Mouse (Mus musculus) intestine, embryonic 16.5 days (tissue): ENCODE measurements around the gene Gm44502. TPM values are rescaled to one million over a fixed set of nuclear protein-coding genes. Genes with fewer than 3 reads are reported as not detected.

Source experiments
- ATAC-seq: fragments of 200-750 bp; cut with Nextera tagmentation; 2 replicates; pipeline ENCODE4 v1.8.0; 2017; ENCODE audit warnings: moderate TSS enrichment, moderate library complexity
- H3K27ac ChIP-seq: fragments of 300-500 bp; sonication (generic); 2 replicates; pipeline ENCODE4 v1.5.1; 2014; ENCODE audit warnings: mild to moderate bottlenecking, low read length
- H3K27me3 ChIP-seq: fragments of 300-500 bp; sonication (generic); replicated peaks from 2 replicates; pipeline ENCODE4 v1.6.1; 2014; ENCODE audit warnings: low read length, control low read depth, mixed read lengths; ENCODE audit not compliant: control insufficient read depth, insufficient read depth
- H3K36me3 ChIP-seq: fragments of 300-500 bp; sonication (generic); 2 replicates; pipeline ENCODE4 v1.6.1; 2014; ENCODE audit warnings: low read length, control low read depth; ENCODE audit not compliant: control insufficient read depth, insufficient read depth
- H3K4me1 ChIP-seq: fragments of 300-500 bp; sonication (generic); 2 replicates; pipeline ENCODE4 v1.6.1; 2014; ENCODE audit warnings: low read length, control low read depth, mixed read lengths; ENCODE audit not compliant: control insufficient read depth, insufficient read depth
- H3K4me2 ChIP-seq: fragments of 300-500 bp; sonication (generic); 2 replicates; pipeline ENCODE4 v1.6.1; 2014; ENCODE audit warnings: low read depth, low read length, control low read depth
- H3K4me3 ChIP-seq: fragments of 300-500 bp; sonication (generic); 2 replicates; pipeline ENCODE4 v1.5.1; 2014; ENCODE audit warnings: mild to moderate bottlenecking, low read length
- H3K9ac ChIP-seq: fragments of 300-500 bp; sonication (generic); 2 replicates; pipeline ENCODE4 v1.6.1; 2014; ENCODE audit warnings: low read depth, low read length
- H3K9me3 ChIP-seq: fragments of 300-500 bp; sonication (generic); 2 replicates; pipeline ENCODE4 v1.6.1; 2016; ENCODE audit warnings: low read length, control low read depth; ENCODE audit not compliant: control insufficient read depth
- WGBS: fragments of 180-500 bp; shearing (Covaris S2); extraction: QIAGEN DNeasy Blood & Tissue Kit; methylation state at CpG from one replicate; pipeline ENCODE4 v1.1.7; 2014; 5-methylcytosine and 5-hydroxymethylcytosine counted together
- polyA plus RNA-seq: library from polyadenylated mRNA; unstranded; fragments of >200 nt; fragmentation: Nextera tagmentation; extraction: Ambion mirVana; gene quantifications from 2 replicates; pipeline ENCODE4 v1.2.1, GENCODE M21; 2015

The Gm44502 gene
- polyA plus RNA-seq, 1 experiment from 2014 or later, result not detected

GRCm38 (mm10) chr15:89473921-89474320, 44.4 kb upstream of the Gm44502 start:
- no peaks in the 10 kb centered on the region for H3K36me3 ChIP-seq
- H3K4me2 ChIP-seq, result no peak overlapping the region
- ATAC-seq, result no peak
- H3K27ac ChIP-seq, result no peak overlapping the region
- H3K4me1 ChIP-seq, result peaks cover 5% of the 10 kb centered on the region; the same call in 1 of the 2 replicates
- H3K9ac ChIP-seq, result no peak overlapping the region
- no peaks in the 10 kb centered on the region for H3K9me3 ChIP-seq
- no peaks in the 10 kb centered on the region for H3K27me3 ChIP-seq
- H3K4me3 ChIP-seq, result no peak overlapping the region
- WGBS, result 94% methylated on average over 8 of the region's 8 CpGs

GRCm38 (mm10) chr15:89473370-89473769, 43.9 kb upstream of the Gm44502 start:
- H3K9ac ChIP-seq, result no peak overlapping the region
- no peaks in the 10 kb centered on the region for H3K36me3 ChIP-seq
- no peak overlapping the region for H3K27ac ChIP-seq
- H3K4me2 ChIP-seq, result no peak overlapping the region
- no peaks in the 10 kb centered on the region for H3K9me3 ChIP-seq
- ATAC-seq, result no peak
- peaks cover 5% of the 10 kb centered on the region; the same call in 1 of the 2 replicates for H3K4me1 ChIP-seq
- H3K27me3 ChIP-seq, result no peaks in the 10 kb centered on the region
- H3K4me3 ChIP-seq, result no peak overlapping the region
- 84% methylated on average over 9 of the region's 9 CpGs for WGBS

DNA sequence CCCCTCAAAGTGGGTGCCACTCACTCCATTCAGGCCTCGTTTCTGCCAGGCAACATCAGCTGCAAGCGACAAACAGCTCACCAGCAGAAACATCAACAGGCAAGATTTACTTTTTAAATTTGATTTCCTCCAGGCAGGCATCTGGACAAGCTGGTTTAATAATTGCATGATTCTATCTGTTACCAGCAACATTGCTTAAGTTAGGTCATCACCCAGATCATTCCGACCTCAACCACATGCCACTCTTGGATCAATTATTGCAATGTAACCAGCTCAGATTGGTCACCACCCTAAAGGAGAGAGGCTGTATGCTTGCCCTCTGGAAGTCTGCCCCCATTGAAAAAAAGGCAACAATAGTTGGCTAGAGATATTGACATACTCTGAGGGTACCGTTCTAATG, 42.0 kb upstream of the Gm44502 start:
- no peak overlapping the region for H3K4me3 ChIP-seq
- 78% methylated on average over 4 of the region's 4 CpGs for WGBS
- no peak for ATAC-seq
- H3K4me2 ChIP-seq, result no peak overlapping the region
- H3K27me3 ChIP-seq, result no peaks in the 10 kb centered on the region
- H3K27ac ChIP-seq, result no peak overlapping the region
- H3K4me1 ChIP-seq, result peaks cover 5% of the 10 kb centered on the region; the same call in 1 of the 2 replicates
- no peak overlapping the region for H3K9ac ChIP-seq
- no peaks in the 10 kb centered on the region for H3K36me3 ChIP-seq
- H3K9me3 ChIP-seq, result no peaks in the 10 kb centered on the region

- no peak overlapping the region for H3K4me2 ChIP-seq
Observed at GRCm38 (mm10) chr15:89468577-89468976, 39.1 kb upstream of the Gm44502 start.

GRCm38 (mm10) chr15:89465052-89465451, 35.6 kb upstream of the Gm44502 start:
- Histone ChIP-seq H3K27ac (no peak overlapping the region), H3K36me3 (no peaks in the 10 kb centered on the region), H3K4me2 (no peak overlapping the region), H3K9ac (no peak overlapping the region), H3K9me3 (no peaks in the 10 kb centered on the region), H3K27me3 (no peaks in the 10 kb centered on the region), H3K4me1 (no peaks in the 10 kb centered on the region), H3K4me3 (no peak overlapping the region)
- no peak for ATAC-seq
- 3% methylated on average over 1 of the region's 1 CpGs for WGBS

More at GRCm38 (mm10) chr15:89468577-89468976, 39.1 kb upstream of the Gm44502 start:
- H3K4me1 ChIP-seq, result no peaks in the 10 kb centered on the region
- ATAC-seq, result no peak
- no peaks in the 10 kb centered on the region for H3K9me3 ChIP-seq
- H3K27ac ChIP-seq, result no peak overlapping the region
- 43% methylated on average over 2 of the region's 2 CpGs for WGBS
- no peak overlapping the region for H3K9ac ChIP-seq
- H3K4me3 ChIP-seq, result no peak overlapping the region
- H3K36me3 ChIP-seq, result no peaks in the 10 kb centered on the region
- no peaks in the 10 kb centered on the region for H3K27me3 ChIP-seq

DNA sequence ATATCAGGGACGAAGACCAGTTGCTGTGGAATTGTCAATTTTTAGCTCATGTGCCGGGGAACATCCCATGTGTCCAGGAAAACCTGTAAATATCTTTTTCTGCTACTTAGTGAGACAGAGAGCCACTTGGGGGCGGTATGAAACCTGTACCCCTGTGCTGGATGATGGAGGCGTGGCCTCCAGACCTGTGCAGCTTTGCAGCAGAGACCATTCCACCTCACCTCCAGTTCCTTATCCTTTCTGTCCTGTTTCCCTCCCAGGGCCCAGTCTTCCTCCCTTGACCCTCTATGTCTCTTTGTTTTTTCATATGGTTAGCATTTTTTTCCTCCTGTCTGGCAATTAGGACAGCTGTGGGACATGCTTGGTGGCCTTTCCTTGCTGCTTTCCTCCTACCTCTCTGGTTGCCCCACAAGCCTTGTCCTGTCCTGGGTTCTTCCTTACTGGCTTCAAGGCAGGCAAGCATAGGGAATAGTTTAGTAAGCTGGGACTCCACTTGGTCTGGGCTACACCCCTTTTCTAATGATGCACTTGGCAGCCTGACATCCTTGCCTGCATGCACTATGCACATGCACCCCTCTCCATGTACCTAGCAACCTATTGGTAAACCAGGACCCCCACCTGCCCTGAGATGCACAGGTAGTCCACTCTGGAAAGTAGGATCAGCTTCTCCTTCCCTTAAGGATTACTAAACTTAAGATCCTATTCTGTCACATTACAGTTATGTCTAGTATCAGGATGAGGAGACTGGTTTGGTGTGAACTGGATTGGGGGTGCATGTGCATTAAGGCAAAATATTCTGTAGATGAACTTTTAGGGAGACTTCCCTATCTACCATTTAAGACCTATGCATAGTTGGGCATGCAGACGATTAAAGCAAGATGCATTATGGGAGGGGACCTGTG, 34.1 kb upstream of the Gm44502 start:
- Histone ChIP-seq H3K4me3 (no peak overlapping the region), H3K9ac (no peak overlapping the region), H3K27me3 (no peaks in the 10 kb centered on the region), H3K36me3 (no peaks in the 10 kb centered on the region), H3K9me3 (no peaks in the 10 kb centered on the region), H3K4me2 (no peak overlapping the region), H3K27ac (no peak overlapping the region), H3K4me1 (no peaks in the 10 kb centered on the region)
- no peak for ATAC-seq
- 43% methylated on average over 5 of the region's 5 CpGs for WGBS

DNA sequence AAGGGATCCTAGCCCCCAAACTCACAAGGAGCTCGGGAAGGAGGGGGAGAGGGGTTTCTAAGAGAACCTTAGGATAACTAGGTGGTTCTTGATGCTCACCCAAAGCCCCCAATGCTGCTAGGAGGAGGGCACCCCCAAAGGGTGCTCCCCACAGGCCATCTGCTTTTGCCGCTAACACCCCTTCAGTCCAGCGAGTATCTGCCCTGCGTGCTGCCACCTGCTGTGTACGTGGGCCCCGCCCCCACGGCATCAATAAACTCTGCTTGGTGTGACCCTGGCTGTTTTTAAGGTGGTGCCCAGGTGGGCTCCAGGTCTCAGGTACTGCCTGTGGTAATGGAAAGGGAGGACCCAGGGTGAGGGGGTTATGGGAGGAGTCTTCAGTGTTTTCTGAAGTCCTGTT, 32.7 kb upstream of the Gm44502 start:
- H3K27ac ChIP-seq, result no peak overlapping the region
- 0 out of 2 replicates have a peak, but pooled peaks cover under 1% of the 10 kb centered on the region for H3K27me3 ChIP-seq
- H3K4me1 ChIP-seq, result no peaks in the 10 kb centered on the region
- H3K36me3 ChIP-seq, result no peaks in the 10 kb centered on the region
- WGBS, result 72% methylated on average over 7 of the region's 7 CpGs
- H3K9me3 ChIP-seq, result no peaks in the 10 kb centered on the region
- no peak for ATAC-seq
- no peak overlapping the region for H3K4me2 ChIP-seq
- no peak overlapping the region for H3K4me3 ChIP-seq
- H3K9ac ChIP-seq, result no peak overlapping the region

DNA sequence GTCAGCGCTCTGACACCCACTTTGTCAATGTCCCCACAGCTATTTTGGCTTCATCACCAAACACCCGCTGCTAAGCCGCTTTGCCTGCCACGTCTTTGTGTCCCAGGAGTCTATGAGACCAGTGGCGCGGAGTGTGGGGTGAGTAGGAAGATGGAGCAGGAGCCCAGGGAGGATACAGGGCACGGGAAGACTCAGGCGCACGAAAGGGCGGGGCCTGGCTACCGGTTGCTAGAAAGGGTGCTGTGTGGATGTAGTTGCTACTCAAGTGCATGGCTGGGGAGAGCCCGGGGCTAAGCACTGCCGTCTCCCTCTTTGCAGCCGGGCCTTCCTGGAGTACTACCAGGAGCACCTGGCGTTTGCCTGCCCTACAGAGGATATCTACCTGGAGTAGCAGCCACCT, 31.8 kb upstream of the Gm44502 start:
- WGBS, result 79% methylated on average over 15 of the region's 15 CpGs

GRCm38 (mm10) chr15:89460298-89460697, 30.8 kb upstream of the Gm44502 start:
- Histone ChIP-seq H3K4me2 (no peak overlapping the region), H3K4me1 (no peaks in the 10 kb centered on the region), H3K36me3 (no peaks in the 10 kb centered on the region), H3K4me3 (no peak overlapping the region), H3K9ac (no peak overlapping the region), H3K27ac (no peak overlapping the region), H3K27me3 (peaks cover 8% of the 10 kb centered on the region; the same call in 1 of the 2 replicates), H3K9me3 (no peaks in the 10 kb centered on the region)
- ATAC-seq, result no peak
- 64% methylated on average over 10 of the region's 10 CpGs for WGBS

More for the DNA sequence above, 31.8 kb upstream of the Gm44502 start:
- Histone ChIP-seq H3K27ac (no peak overlapping the region), H3K9me3 (no peaks in the 10 kb centered on the region), H3K4me3 (no peak overlapping the region), H3K27me3 (peaks cover 7% of the 10 kb centered on the region; the same call in 1 of the 2 replicates), H3K4me1 (no peaks in the 10 kb centered on the region), H3K9ac (no peak overlapping the region), H3K4me2 (no peak overlapping the region), H3K36me3 (no peaks in the 10 kb centered on the region)
- ATAC-seq, result no peak
